Mouse (Mus musculus): ENCODE measurements at regions not wholly inside any gene's neighbourhood (a gene's known extent, or its start where the extent isn't known, plus 50 kb on each side); places are given as distances from the start of the nearest gene placed in this dataset.

DNA sequence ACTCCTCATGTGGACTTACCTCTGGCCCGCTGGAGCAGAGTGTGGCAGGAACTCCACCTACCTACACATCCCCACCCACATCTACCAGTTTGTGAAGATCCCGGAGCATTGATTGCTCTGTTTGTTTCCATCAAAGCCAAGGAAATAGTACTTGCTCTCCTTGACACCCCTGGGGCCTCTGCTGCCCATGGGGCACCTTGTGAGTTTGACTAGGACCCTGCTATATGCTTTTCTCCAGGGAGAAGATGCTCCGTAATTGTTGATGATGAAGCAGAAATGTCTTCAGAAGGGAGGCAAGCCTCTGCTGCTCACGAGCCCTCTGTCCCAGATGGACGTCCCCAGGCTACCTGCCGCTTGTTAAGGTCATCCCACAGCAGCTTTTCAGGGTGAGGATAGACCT lies 367.0 kb downstream of the Cd83 start:
- TF ChIP-seq CTCF (IDR thresholded peaks at IDR 0.05; ENCODE audit: control insufficient read depth, insufficient read depth, low read length) (no peak), POLR2A (IDR thresholded peaks at IDR 0.05; ENCODE audit: borderline replicate concordance, control insufficient read depth, low read depth, low read length) (no peak)

All from bone marrow, adult 2 months (tissue).